Comparison of ENCODE assay signal across 16 mouse cellular contexts in the genomic region with DNA sequence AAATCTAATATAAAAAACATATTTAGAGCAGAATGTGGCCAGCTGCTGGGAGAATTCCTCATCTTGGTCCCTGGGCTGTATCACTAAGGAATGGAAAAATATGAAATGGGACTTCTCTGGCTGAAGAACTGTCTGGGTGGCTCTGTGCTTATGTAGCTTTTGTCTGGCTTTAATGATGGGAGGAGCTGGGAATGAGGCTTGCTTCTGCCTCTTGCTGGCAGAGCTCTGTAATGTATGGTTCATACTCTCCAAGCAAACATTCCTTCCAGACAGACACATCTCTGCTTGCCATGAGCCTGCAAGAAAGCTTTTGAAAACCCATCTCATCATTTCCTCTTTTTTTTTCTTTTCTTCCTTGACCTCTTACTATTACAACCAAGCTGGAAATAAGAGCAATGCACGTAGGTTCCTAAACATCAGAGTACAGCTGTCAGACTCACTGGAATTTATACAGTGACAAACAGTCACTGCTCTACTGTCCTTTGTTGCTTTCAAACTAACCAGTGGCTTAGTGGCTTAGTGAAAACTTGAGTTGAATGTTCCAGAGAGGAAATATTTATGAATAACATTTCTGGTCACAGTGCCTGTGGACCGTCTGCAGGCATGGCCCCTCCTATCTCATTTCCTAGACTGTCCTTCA.
DNase-seq lines count a peak whose midpoint lies in the region; ATAC-seq and TF ChIP-seq lines count a peak whose summit lies in the region.
"Had no signal": no experiment of that assay in that cellular context is flagged by ENCODE, and none has a peak within 500 bp of the region (broad histone marks: within the 10 kb centered on the region; RNA-seq: fewer than 3 reads in every experiment).

No protein-coding gene starts in this region.

- H3K27ac ChIP-seq in heart, adult 2 months = peak overlapping the region; percentile 54
- H3K27ac ChIP-seq in lung, embryonic 15.5 days = peak overlapping the region; percentile 55
- 0 out of 2 replicates have a peak overlapping the region, but pooled peaks have one; percentile 10 for H3K27ac ChIP-seq in brown adipose tissue, adult 24 weeks (replicated peaks; ENCODE audit: low read depth, low read length)
- H3K27ac ChIP-seq in limb, embryonic 14.5 days (replicated peaks; ENCODE audit: low read depth, low read length) = no peak overlapping the region

- no peaks in the 10 kb centered on the region for H3K9me3 ChIP-seq in lung, embryonic 15.5 days
- no peaks in the 10 kb centered on the region for H3K9me3 ChIP-seq in limb, embryonic 14.5 days (ENCODE audit: control insufficient read depth, low read length)

- H3K4me3 ChIP-seq in heart, adult 2 months = no peak overlapping the region
- H3K4me3 ChIP-seq in lung, embryonic 15.5 days = no peak overlapping the region
- no peak overlapping the region for H3K4me3 ChIP-seq in brown adipose tissue, adult 24 weeks (ENCODE audit: insufficient read depth, low read depth, low read length)
- no peak overlapping the region for H3K4me3 ChIP-seq in limb, embryonic 14.5 days (replicated peaks; ENCODE audit: low read length)

- DNase-seq in heart, adult 2 months = no peak
- DNase-seq in heart, adult 8-10 months (ENCODE audit: low spot score) = no peak
- DNase-seq in lung, postnatal 4 days = no peak
- DNase-seq in limb, embryonic 14.5 days (ENCODE audit: low spot score) = peak; percentile 31
- no peak for DNase-seq in adrenal gland, postnatal 36 days
- DNase-seq: cerebellum, adult 2 months; gastrocnemius, postnatal 25 days; heart, postnatal 14 days; kidney, adult 18-20 months; left cerebral cortex, postnatal 4 days; liver, postnatal 0 days; right cerebral cortex, postnatal 25 days; thymus, postnatal 36 days had no signal

- no peaks in the 10 kb centered on the region for H3K79me2 ChIP-seq in heart, adult 2 months (replicated peaks; ENCODE audit: control insufficient read depth, insufficient read depth, low read length)

- TF ChIP-seq POLR2A in heart, adult 2 months (IDR thresholded peaks at IDR 0.05; ENCODE audit: insufficient read depth, low read depth, low read length) = no peak
- no peak for TF ChIP-seq POLR2A in limb, embryonic 14.5 days (IDR thresholded peaks at IDR 0.05; ENCODE audit: borderline replicate concordance, extremely low read depth, insufficient read depth, insufficient read length)

- no peak overlapping the region for H3K9ac ChIP-seq in heart, adult 2 months (ENCODE audit: low read depth, low read length)
- no peak overlapping the region for H3K9ac ChIP-seq in lung, embryonic 15.5 days
- H3K9ac ChIP-seq in limb, embryonic 14.5 days (ENCODE audit: low read depth, low read length, severe bottlenecking) = no peak overlapping the region
- H3K9ac ChIP-seq: liver, postnatal 0 days had no signal

- H3K27me3 ChIP-seq in heart, adult 2 months (ENCODE audit: control insufficient read depth, insufficient read depth, low read length) = no peaks in the 10 kb centered on the region
- H3K27me3 ChIP-seq in lung, embryonic 15.5 days = no peaks in the 10 kb centered on the region
- no peaks in the 10 kb centered on the region for H3K27me3 ChIP-seq in limb, embryonic 14.5 days (ENCODE audit: control insufficient read depth, insufficient read depth, low read length)

- ATAC-seq in lung, embryonic 15.5 days (ENCODE audit: borderline replicate concordance, extremely low read depth, low FRiP score, low TSS enrichment) = peak; percentile 84; the same call in 1 of the 2 replicates
- no peak for ATAC-seq in limb, embryonic 14.5 days (ENCODE audit: low FRiP score, low read depth)
- ATAC-seq in megakaryocyte, adult 5-6 weeks (ENCODE audit: poor library complexity, severe bottlenecking) = no peak
- ATAC-seq: liver, postnatal 0 days had no signal

- TF ChIP-seq EP300 in heart, adult 2 months (IDR thresholded peaks at IDR 0.05; ENCODE audit: insufficient read depth, low read depth, low read length) = no peak

- intact Hi-C loops in heart, adult 2 months (cut with DNase I) = no loop called here

- H3K4me2 ChIP-seq in lung, embryonic 15.5 days = no peak overlapping the region
- no peak overlapping the region for H3K4me2 ChIP-seq in limb, embryonic 14.5 days (replicated peaks; ENCODE audit: low read depth, low read length, severe bottlenecking)

- peaks cover 4% of the 10 kb centered on the region for H3K4me1 ChIP-seq in heart, adult 2 months (ENCODE audit: control insufficient read depth, insufficient read depth, low read length)
- peaks cover 12% of the 10 kb centered on the region for H3K4me1 ChIP-seq in lung, embryonic 15.5 days
- peaks cover 3% of the 10 kb centered on the region; the same call in 1 of the 2 replicates for H3K4me1 ChIP-seq in brown adipose tissue, adult 24 weeks (ENCODE audit: control insufficient read depth, insufficient read depth, insufficient read length, low read length)
- H3K4me1 ChIP-seq in limb, embryonic 14.5 days (ENCODE audit: control insufficient read depth, insufficient read depth, low read length) = no peaks in the 10 kb centered on the region

- no peak for TF ChIP-seq CTCF in heart, adult 2 months (IDR thresholded peaks at IDR 0.05)

- 33% methylated on average over 2 of the region's 2 CpGs for WGBS in heart, adult 2 months
- 28% methylated on average over 2 of the region's 2 CpGs for WGBS in lung, embryonic 15.5 days
- WGBS in limb, embryonic 14.5 days = 49% methylated on average over 2 of the region's 2 CpGs

- H3K36me3 ChIP-seq in heart, adult 2 months (ENCODE audit: control insufficient read depth, insufficient read depth, low read length) = peaks cover 11% of the 10 kb centered on the region
- H3K36me3 ChIP-seq in lung, embryonic 15.5 days = no peaks in the 10 kb centered on the region
- H3K36me3 ChIP-seq in limb, embryonic 14.5 days (ENCODE audit: control insufficient read depth, insufficient read depth, low read length) = no peaks in the 10 kb centered on the region
